Mouse (Mus musculus) lung, postnatal 0 days (tissue): Measurements from ENCODE around the gene Srek1ip1. TPM values are rescaled to one million over a fixed set of nuclear protein-coding genes. Genes with fewer than 3 reads are reported as not detected.

Experiments
- ATAC-seq: fragments of 200-750 bp; cut with Nextera tagmentation; 2 replicates; pipeline ENCODE4 v1.8.0; 2017; ENCODE audit warnings: moderate library complexity
- DNase-seq: peaks from one replicate; pipeline ENCODE4 v3.0.0-alpha.2; 2016; ENCODE audit warnings: low spot score
- H3K27ac ChIP-seq: fragments of 300-500 bp; sonication (generic); 2 replicates; pipeline ENCODE4 v1.5.1; 2014; ENCODE audit warnings: antibody characterized with exemption, mild to moderate bottlenecking, low read length, mixed read lengths
- H3K27me3 ChIP-seq: fragments of 300-500 bp; sonication (generic); replicated peaks from 2 replicates; pipeline ENCODE4 v1.6.1; 2014; ENCODE audit warnings: low read length, mixed read lengths; ENCODE audit not compliant: insufficient read depth
- H3K36me3 ChIP-seq: fragments of 300-500 bp; sonication (generic); 2 replicates; pipeline ENCODE4 v1.6.1; 2014; ENCODE audit warnings: low read length, mixed read lengths; ENCODE audit not compliant: insufficient read depth
- H3K4me1 ChIP-seq: fragments of 300-500 bp; sonication (generic); 2 replicates; pipeline ENCODE4 v1.6.1; 2014; ENCODE audit warnings: antibody characterized with exemption, low read depth, low read length, mixed read lengths; ENCODE audit not compliant: insufficient read depth
- H3K4me2 ChIP-seq: fragments of 300-500 bp; sonication (generic); replicated peaks from 2 replicates; pipeline ENCODE4 v1.6.1; 2014; ENCODE audit warnings: low read depth, mild to moderate bottlenecking, low read length, moderate library complexity, mixed read lengths
- H3K4me3 ChIP-seq: fragments of 300-500 bp; sonication (generic); 2 replicates; pipeline ENCODE4 v1.5.1; 2014; ENCODE audit warnings: low read depth, low read length
- H3K9ac ChIP-seq: fragments of 300-500 bp; sonication (generic); replicated peaks from 2 replicates; pipeline ENCODE4 v1.6.1; 2014; ENCODE audit warnings: low read depth, mild to moderate bottlenecking
- H3K9me3 ChIP-seq: fragments of 300-500 bp; sonication (generic); 2 replicates; pipeline ENCODE4 v1.6.1; 2016; ENCODE audit warnings: low read length, mixed read lengths
- CTCF ChIP-seq: IDR thresholded peaks from 2 replicates; pipeline ENCODE4 v1.5.1; 2016; ENCODE audit warnings: antibody characterized with exemption, mild to moderate bottlenecking
- EP300 ChIP-seq: IDR thresholded peaks from 2 replicates; pipeline ENCODE4 v1.6.1; 2016; ENCODE audit warnings: antibody characterized with exemption, mild to moderate bottlenecking, control low read depth
- WGBS: fragments of 180-500 bp; shearing (Covaris S2); extraction: QIAGEN DNeasy Blood & Tissue Kit; methylation state at CpG from one replicate; pipeline ENCODE4 v1.1.7; 2014; 5-methylcytosine and 5-hydroxymethylcytosine counted together
- polyA plus RNA-seq: library from polyadenylated mRNA; unstranded; fragments of >200 nt; fragmentation: Nextera tagmentation; extraction: Ambion mirVana; gene quantifications from 2 replicates; pipeline ENCODE4 v1.2.1, GENCODE M21; 2015

The Srek1ip1 gene
- 14.8 and 14.9 TPM in 2 replicates for polyA plus RNA-seq

- Histone ChIP-seq H3K4me2 (no peak within 1 kb of the TSS), H3K9me3 (no peaks in the 10 kb centered on the region), H3K4me3 (no peak within 1 kb of the TSS), H3K36me3 (no peaks in the 10 kb centered on the region), H3K27ac (no peak within 1 kb of the TSS), H3K4me1 (no peaks in the 10 kb centered on the region), H3K27me3 (no peaks in the 10 kb centered on the region), H3K9ac (no peak within 1 kb of the TSS)
- WGBS = 94% methylated on average over 11 of the region's 11 CpGs
- TF ChIP-seq EP300 (no peak), CTCF (no peak)
- ATAC-seq (no peak), DNase-seq (no peak)
Observed at GRCm38 (mm10) chr13:104792184-104792583, at the start of gene Srek1ip1. Gene Srek1ip1, plus strand, starts transcription at chr13:104792484.

GRCm38 (mm10) chr13:104742866-104743265, 49.4 kb upstream of the Srek1ip1 start:
- Histone ChIP-seq H3K4me2 (no peak overlapping the region), H3K4me3 (no peak overlapping the region), H3K4me1 (no peaks in the 10 kb centered on the region), H3K27me3 (no peaks in the 10 kb centered on the region), H3K36me3 (no peaks in the 10 kb centered on the region), H3K27ac (no peak overlapping the region), H3K9ac (no peak overlapping the region), H3K9me3 (no peaks in the 10 kb centered on the region)
- TF ChIP-seq CTCF = no peak
- no peak for TF ChIP-seq EP300
- WGBS = 88% methylated on average over 4 of the region's 4 CpGs
- DNase-seq = no peak
- no peak for ATAC-seq

GRCm38 (mm10) chr13:104747032-104747431, 45.3 kb upstream of the Srek1ip1 start:
- H3K4me3 ChIP-seq = no peak overlapping the region
- H3K27ac ChIP-seq = no peak overlapping the region
- H3K27me3 ChIP-seq = no peaks in the 10 kb centered on the region
- no peak for ATAC-seq
- H3K4me1 ChIP-seq = no peaks in the 10 kb centered on the region
- H3K9ac ChIP-seq = no peak overlapping the region
- no peak overlapping the region for H3K4me2 ChIP-seq
- TF ChIP-seq CTCF = no peak
- no peak for TF ChIP-seq EP300
- H3K9me3 ChIP-seq = no peaks in the 10 kb centered on the region
- DNase-seq = no peak
- no peaks in the 10 kb centered on the region for H3K36me3 ChIP-seq

- H3K4me1 ChIP-seq = no peaks in the 10 kb centered on the region
- H3K27ac ChIP-seq = no peak overlapping the region
- H3K4me2 ChIP-seq = no peak overlapping the region
- no peak overlapping the region for H3K9ac ChIP-seq
- no peaks in the 10 kb centered on the region for H3K27me3 ChIP-seq
- no peak for DNase-seq
- H3K4me3 ChIP-seq = no peak overlapping the region
- TF ChIP-seq CTCF (no peak), EP300 (no peak)
- 92% methylated on average over 1 of the region's 1 CpGs for WGBS
- H3K9me3 ChIP-seq = no peaks in the 10 kb centered on the region
- no peaks in the 10 kb centered on the region for H3K36me3 ChIP-seq
- ATAC-seq = no peak
Observed at GRCm38 (mm10) chr13:104759381-104759780, 32.9 kb upstream of the Srek1ip1 start.

GRCm38 (mm10) chr13:104762401-104762800, 29.9 kb upstream of the Srek1ip1 start:
- TF ChIP-seq CTCF = no peak
- H3K27me3 ChIP-seq = no peaks in the 10 kb centered on the region
- no peak overlapping the region for H3K4me3 ChIP-seq
- no peak for ATAC-seq
- H3K9ac ChIP-seq = no peak overlapping the region
- H3K27ac ChIP-seq = no peak overlapping the region
- 83% methylated on average over 4 of the region's 4 CpGs for WGBS
- no peaks in the 10 kb centered on the region for H3K4me1 ChIP-seq
- H3K4me2 ChIP-seq = no peak overlapping the region
- no peak for DNase-seq
- H3K9me3 ChIP-seq = no peaks in the 10 kb centered on the region
- H3K36me3 ChIP-seq = no peaks in the 10 kb centered on the region

GRCm38 (mm10) chr13:104763193-104763592, 29.1 kb upstream of the Srek1ip1 start:
- WGBS = 28% methylated on average over 3 of the region's 3 CpGs
- no peak overlapping the region for H3K4me2 ChIP-seq
- H3K4me1 ChIP-seq = no peaks in the 10 kb centered on the region
- H3K27ac ChIP-seq = no peak overlapping the region
- H3K36me3 ChIP-seq = no peaks in the 10 kb centered on the region
- no peaks in the 10 kb centered on the region for H3K27me3 ChIP-seq
- ATAC-seq (no peak), DNase-seq (no peak)
- no peak for TF ChIP-seq CTCF
- TF ChIP-seq EP300 = no peak
- no peaks in the 10 kb centered on the region for H3K9me3 ChIP-seq
- no peak overlapping the region for H3K4me3 ChIP-seq
- no peak overlapping the region for H3K9ac ChIP-seq

- H3K4me1 ChIP-seq = no peaks in the 10 kb centered on the region
- no peak overlapping the region for H3K4me3 ChIP-seq
- H3K9ac ChIP-seq = no peak overlapping the region
- no peaks in the 10 kb centered on the region for H3K27me3 ChIP-seq
- WGBS = 51% methylated on average over 1 of the region's 1 CpGs
- peak; percentile 26 for DNase-seq
- H3K4me2 ChIP-seq = no peak overlapping the region
- no peak for TF ChIP-seq CTCF
- peak; percentile 92 for TF ChIP-seq EP300
- no peak overlapping the region for H3K27ac ChIP-seq
- H3K9me3 ChIP-seq = 0 out of 2 replicates have a peak, but pooled peaks cover 5% of the 10 kb centered on the region
- peaks cover 4% of the 10 kb centered on the region; the same call in 1 of the 2 replicates for H3K36me3 ChIP-seq
- peak; percentile 44 for ATAC-seq
Observed at GRCm38 (mm10) chr13:104779104-104779670, 13.1 kb upstream of the Srek1ip1 start.
